Mouse (Mus musculus): Measurements from ENCODE around the gene Zfp275. TPM values are rescaled to one million over a fixed set of nuclear protein-coding genes. Genes with fewer than 3 reads are reported as not detected.
"Not testable (repeated sequence)": the region's sequence is repeated elsewhere in the genome, so short reads cannot be mapped to it uniquely, and the experiment has no call there.

The Zfp275 gene
- polyA plus RNA-seq, 1 experiment, result not detected

DNA sequence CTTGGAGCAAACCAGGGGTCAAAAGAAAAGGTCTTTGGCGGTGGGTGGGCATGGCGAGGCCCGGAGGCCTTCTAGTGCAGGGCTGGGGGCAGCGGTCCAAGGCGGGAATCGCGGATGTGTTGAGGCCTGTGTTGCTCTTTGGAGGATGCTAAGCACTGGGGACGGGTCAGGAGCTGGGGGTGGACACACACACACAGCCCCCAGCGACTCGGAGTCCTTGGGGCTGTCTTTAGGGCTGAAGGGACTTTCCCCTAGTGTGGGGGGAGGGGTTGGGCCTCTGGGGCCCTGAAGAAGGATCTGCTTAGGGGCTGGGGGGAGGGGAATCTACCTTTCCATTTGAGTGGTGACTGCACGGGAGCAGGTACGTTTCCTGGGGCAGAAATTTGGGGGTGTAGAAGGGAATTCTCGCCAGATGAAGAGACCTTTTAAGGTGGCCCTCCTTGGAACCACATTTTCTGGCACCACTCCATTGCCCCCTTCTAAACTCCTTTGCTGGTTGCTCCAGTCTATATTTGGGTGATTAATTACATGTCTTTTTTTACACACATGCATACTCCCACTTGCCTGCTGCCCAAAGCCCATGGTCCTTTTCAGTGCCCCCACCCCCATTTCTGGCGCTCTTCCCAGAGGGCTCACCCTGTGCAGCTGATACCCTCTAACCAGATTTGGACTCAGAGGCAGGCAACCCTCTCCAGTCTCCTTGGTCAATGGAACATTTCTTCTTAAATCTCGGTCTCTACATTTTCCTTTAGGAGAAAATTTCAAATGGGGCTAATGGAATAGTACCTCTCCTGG, 717 bp downstream of the Zfp275 start:
- Histone ChIP-seq H3K4me3 (ENCODE audit: insufficient read depth, low read depth, low read length) (peak overlapping the region; percentile 98), H3K4me1 (ENCODE audit: control insufficient read depth, insufficient read depth, low read length) (peaks cover 5% of the 10 kb centered on the region; the same call in 1 of the 2 replicates), H3K27ac (ENCODE audit: insufficient read depth, low read depth, low read length) (no peak overlapping the region)
- TF ChIP-seq CTCF (IDR thresholded peaks at IDR 0.05; ENCODE audit: insufficient read depth, low read depth, low read length), result no peak
- WGBS, result 14% methylated on average over 15 of the region's 15 CpGs

DNA sequence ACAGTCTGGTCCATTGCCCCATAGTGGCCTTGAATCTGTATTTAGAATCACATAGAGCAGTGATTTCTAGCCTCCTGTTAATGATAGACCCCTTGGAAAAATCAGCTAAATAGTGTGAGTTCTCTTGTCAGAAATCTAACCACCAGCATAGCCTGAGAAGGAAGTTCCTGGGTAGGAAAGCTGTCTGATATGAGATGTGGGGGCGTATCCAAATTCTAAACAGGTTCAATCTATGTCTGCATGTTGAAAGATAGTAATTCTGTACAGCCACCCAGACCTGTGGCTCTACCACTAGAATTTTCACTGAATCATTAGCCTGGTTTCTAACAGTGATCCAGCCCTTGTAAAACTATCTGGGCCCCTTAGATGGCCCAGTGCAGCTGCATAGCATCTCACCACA, 1.4 kb downstream of the Zfp275 start:
- WGBS, result 67% methylated on average over 1 of the region's 1 CpGs
- H3K4me1 ChIP-seq (ENCODE audit: control insufficient read depth, insufficient read depth, low read length), result peaks cover 5% of the 10 kb centered on the region; the same call in 1 of the 2 replicates
- no peak overlapping the region for H3K4me3 ChIP-seq (ENCODE audit: insufficient read depth, low read depth, low read length)
- no peak overlapping the region for H3K27ac ChIP-seq (ENCODE audit: insufficient read depth, low read depth, low read length)
- no peak for TF ChIP-seq CTCF (IDR thresholded peaks at IDR 0.05; ENCODE audit: insufficient read depth, low read depth, low read length)
- TF ChIP-seq POLR2A (IDR thresholded peaks at IDR 0.05; ENCODE audit: insufficient read depth, low read depth, low read length), result no peak

DNA sequence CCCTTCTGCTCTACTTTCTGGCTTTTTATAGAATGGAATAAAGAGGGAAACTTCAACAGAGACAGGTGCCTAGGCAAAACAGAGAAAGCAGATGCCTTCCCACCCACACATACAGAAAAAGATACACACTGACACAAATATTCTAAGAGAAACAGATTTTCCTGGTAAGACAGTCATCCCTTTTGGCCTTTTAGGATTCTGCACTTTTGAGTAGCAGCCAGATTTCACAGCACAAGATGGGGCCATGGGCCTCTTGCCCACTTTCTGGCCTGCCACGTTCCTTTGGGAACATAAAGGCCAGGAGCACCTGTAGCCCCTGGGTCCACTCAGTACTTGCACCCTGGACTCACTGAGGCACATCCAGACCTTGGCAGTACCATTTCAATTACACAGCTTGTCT, 1.9 kb downstream of the Zfp275 start:
- H3K4me3 ChIP-seq (ENCODE audit: insufficient read depth, low read depth, low read length), result no peak overlapping the region
- peaks cover 5% of the 10 kb centered on the region; the same call in 1 of the 2 replicates for H3K4me1 ChIP-seq (ENCODE audit: control insufficient read depth, insufficient read depth, low read length)
- no peak overlapping the region for H3K27ac ChIP-seq (ENCODE audit: insufficient read depth, low read depth, low read length)
- 30% methylated on average over 1 of the region's 1 CpGs for WGBS
- TF ChIP-seq CTCF (IDR thresholded peaks at IDR 0.05; ENCODE audit: insufficient read depth, low read depth, low read length), result no peak
- TF ChIP-seq POLR2A (IDR thresholded peaks at IDR 0.05; ENCODE audit: insufficient read depth, low read depth, low read length), result no peak

DNA sequence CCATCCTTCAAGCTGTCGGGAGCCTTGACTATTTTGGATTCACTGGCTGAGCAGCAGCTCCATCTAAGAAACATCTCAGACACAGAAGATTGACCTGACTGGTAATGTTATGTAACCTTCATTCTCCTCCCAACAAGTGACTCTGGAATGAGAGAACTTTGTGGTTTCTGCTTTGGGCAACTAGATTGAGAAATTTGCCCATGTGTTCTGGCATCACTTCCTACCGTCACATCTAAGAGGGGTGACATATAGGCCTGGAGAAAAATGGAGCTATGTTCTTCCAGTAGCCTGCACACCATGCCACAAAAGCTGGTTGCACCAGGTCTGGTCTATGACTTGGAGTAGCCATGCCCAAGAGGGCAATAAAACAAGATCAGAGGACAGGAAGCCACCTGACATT, 13.7 kb downstream of the Zfp275 start:
- H3K27ac ChIP-seq (ENCODE audit: insufficient read depth, low read depth, low read length), result no peak overlapping the region
- peaks cover 5% of the 10 kb centered on the region; the same call in 1 of the 2 replicates for H3K4me1 ChIP-seq (ENCODE audit: control insufficient read depth, insufficient read depth, low read length)
- 85% methylated on average over 2 of the region's 2 CpGs for WGBS
- TF ChIP-seq CTCF (IDR thresholded peaks at IDR 0.05; ENCODE audit: insufficient read depth, low read depth, low read length), result no peak
- TF ChIP-seq POLR2A (IDR thresholded peaks at IDR 0.05; ENCODE audit: insufficient read depth, low read depth, low read length), result no peak
- no peak overlapping the region for H3K4me3 ChIP-seq (ENCODE audit: insufficient read depth, low read depth, low read length)

DNA sequence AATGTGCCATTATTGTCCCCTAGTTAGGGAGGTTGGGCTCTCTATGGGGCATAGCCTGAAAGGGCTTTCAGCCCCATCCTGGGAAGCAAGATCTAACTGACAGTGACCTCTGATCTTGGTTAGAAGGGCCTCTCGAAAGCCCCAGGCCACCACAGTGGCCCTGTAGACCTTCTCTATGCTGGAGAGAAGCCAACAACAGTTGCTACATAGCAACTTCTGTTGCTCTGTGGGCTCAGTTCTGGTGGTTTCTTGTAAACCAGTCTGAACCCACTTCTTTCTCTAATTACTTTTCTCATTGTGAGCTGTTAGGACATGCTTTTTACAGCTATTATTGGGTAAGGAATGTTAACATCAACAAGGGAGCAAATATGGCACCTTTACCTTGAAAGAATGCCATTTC, 14.3 kb downstream of the Zfp275 start:
- H3K4me1 ChIP-seq (ENCODE audit: control insufficient read depth, insufficient read depth, low read length), result peaks cover 5% of the 10 kb centered on the region; the same call in 1 of the 2 replicates
- no peak for TF ChIP-seq POLR2A (IDR thresholded peaks at IDR 0.05; ENCODE audit: insufficient read depth, low read depth, low read length)
- no peak overlapping the region for H3K4me3 ChIP-seq (ENCODE audit: insufficient read depth, low read depth, low read length)
- 80% methylated on average over 1 of the region's 1 CpGs for WGBS
- no peak overlapping the region for H3K27ac ChIP-seq (ENCODE audit: insufficient read depth, low read depth, low read length)

DNA sequence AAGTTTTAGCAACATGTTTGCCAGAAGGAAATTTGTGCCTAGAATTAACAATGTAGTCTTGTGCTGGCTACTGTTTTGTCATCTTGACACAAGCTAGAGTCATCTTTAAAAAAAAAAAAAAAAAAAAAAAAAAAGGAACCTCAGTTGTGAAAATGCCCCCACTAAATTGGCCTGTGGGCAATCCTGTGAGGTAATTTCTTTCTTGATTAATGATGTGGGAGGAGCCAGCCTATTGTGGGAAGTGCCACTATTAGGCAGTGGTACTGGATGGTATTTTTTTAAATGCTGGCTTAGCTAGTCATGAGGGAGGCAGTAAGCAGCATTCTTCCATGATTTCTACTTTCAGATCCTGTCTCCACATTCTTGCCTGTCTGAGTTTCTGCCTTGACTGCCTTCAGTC, 20.9 kb downstream of the Zfp275 start:
- no peak overlapping the region for H3K4me3 ChIP-seq (ENCODE audit: insufficient read depth, low read depth, low read length)
- no peaks in the 10 kb centered on the region for H3K4me1 ChIP-seq (ENCODE audit: control insufficient read depth, insufficient read depth, low read length)
- no peak overlapping the region for H3K27ac ChIP-seq (ENCODE audit: insufficient read depth, low read depth, low read length)
- TF ChIP-seq CTCF (IDR thresholded peaks at IDR 0.05; ENCODE audit: insufficient read depth, low read depth, low read length) (no peak), POLR2A (IDR thresholded peaks at IDR 0.05; ENCODE audit: insufficient read depth, low read depth, low read length) (no peak)

DNA sequence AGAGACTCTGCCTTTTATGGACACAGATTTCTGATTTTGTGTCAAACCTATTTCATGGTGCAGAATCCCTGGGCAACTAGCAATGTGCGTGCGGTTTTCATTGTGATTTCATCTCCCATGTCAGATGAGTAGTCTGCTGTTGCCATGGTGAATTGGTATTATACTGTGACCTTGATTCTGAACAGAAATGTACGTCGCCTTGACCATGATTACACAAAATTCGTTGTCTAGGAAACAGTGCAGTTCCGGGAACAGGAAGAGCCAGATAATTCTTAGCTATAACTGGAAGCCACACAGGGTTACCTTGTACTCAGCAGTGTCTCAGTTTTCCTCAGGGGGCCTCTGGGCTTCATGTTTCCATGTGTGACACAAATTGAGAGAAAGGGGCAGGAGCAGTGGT, 42.0 kb downstream of the Zfp275 start:
- H3K27ac ChIP-seq (ENCODE audit: insufficient read depth, low read depth, low read length), result no peak overlapping the region
- 42% methylated on average over 6 of the region's 6 CpGs for WGBS
- H3K4me1 ChIP-seq (ENCODE audit: control insufficient read depth, insufficient read depth, low read length), result no peaks in the 10 kb centered on the region
- no peak overlapping the region for H3K4me3 ChIP-seq (ENCODE audit: insufficient read depth, low read depth, low read length)
- TF ChIP-seq POLR2A (IDR thresholded peaks at IDR 0.05; ENCODE audit: insufficient read depth, low read depth, low read length) (no peak), CTCF (IDR thresholded peaks at IDR 0.05; ENCODE audit: insufficient read depth, low read depth, low read length) (no peak)

DNA sequence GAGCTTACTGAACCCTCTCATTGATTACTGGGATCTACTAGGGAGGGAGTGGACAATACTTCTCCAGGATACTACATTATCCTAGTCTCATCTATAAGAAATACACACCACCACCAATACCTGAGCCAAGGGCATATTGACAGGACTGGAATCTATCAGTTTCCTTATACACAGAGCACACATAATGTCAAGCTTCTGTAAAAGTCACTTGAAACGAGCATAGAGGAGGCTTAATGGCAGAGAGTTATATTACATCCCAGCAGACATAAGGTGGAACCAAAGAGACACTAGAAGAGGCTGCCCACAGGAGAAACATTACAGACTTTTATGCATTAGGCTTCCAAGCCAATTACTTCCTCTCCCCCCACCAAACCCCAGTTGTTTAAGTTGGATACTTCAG, 42.5 kb downstream of the Zfp275 start:
- H3K27ac ChIP-seq (ENCODE audit: insufficient read depth, low read depth, low read length), result no peak overlapping the region

DNA sequence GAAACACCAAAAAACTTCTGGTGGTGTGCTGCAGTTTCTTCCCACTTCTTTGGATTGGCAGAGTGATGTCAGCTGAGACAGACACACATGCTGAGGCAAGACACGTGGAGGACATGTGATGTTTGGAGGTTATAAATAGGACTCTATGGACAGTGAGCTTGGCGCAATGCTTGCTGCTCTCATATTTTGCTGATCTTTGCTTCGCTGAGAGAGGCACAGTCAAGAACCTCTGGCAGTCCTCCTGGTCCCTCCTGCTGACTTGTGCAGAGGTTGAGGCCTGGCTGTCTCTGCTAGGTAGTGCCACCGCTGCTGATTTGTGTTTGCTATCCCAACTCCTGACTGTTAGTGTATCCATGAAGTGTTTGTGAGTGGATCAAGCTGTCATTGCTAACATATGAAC, 49.1 kb downstream of the Zfp275 start:
- 71% methylated on average over 4 of the region's 4 CpGs for WGBS
- H3K4me1 ChIP-seq (ENCODE audit: control insufficient read depth, insufficient read depth, low read length), result no peaks in the 10 kb centered on the region
- no peak overlapping the region for H3K27ac ChIP-seq (ENCODE audit: insufficient read depth, low read depth, low read length)
- H3K4me3 ChIP-seq (ENCODE audit: insufficient read depth, low read depth, low read length), result no peak overlapping the region
- TF ChIP-seq POLR2A (IDR thresholded peaks at IDR 0.05; ENCODE audit: insufficient read depth, low read depth, low read length), result no peak

More for the DNA sequence above, 42.5 kb downstream of the Zfp275 start:
- Histone ChIP-seq H3K4me3 (ENCODE audit: insufficient read depth, low read depth, low read length) (no peak overlapping the region), H3K4me1 (ENCODE audit: control insufficient read depth, insufficient read depth, low read length) (no peaks in the 10 kb centered on the region)
- 29% methylated on average over 1 of the region's 1 CpGs for WGBS
- TF ChIP-seq CTCF (IDR thresholded peaks at IDR 0.05; ENCODE audit: insufficient read depth, low read depth, low read length) (no peak), POLR2A (IDR thresholded peaks at IDR 0.05; ENCODE audit: insufficient read depth, low read depth, low read length) (no peak)

DNA sequence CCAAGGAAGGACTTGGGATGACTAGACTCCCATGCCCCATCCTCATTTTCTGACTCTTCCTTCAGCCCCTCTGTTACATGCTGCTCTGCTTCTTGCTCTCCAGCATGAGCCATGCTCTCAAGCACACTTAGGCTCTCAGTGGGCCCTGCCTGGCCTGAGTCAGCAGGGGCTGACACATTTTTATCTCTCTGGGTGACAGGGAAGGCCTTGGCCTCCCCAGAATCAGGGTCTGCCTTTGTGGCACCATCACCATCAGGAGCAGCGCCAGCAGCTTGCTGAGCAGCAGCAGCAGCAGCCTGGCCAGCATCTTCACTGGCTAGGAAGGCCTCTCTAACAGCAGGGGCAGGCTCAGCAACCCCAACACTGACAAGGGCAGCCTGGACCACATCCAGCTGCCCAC, 54.0 kb downstream of the Zfp275 start:
- H3K4me1 ChIP-seq (ENCODE audit: control insufficient read depth, insufficient read depth, low read length), result no peaks in the 10 kb centered on the region
- H3K27ac ChIP-seq (ENCODE audit: insufficient read depth, low read depth, low read length), result no peak overlapping the region
- WGBS, result 92% methylated on average over 1 of the region's 1 CpGs
- H3K4me3 ChIP-seq (ENCODE audit: insufficient read depth, low read depth, low read length), result no peak overlapping the region
- TF ChIP-seq CTCF (IDR thresholded peaks at IDR 0.05; ENCODE audit: insufficient read depth, low read depth, low read length) (no peak), POLR2A (IDR thresholded peaks at IDR 0.05; ENCODE audit: insufficient read depth, low read depth, low read length) (no peak)

DNA sequence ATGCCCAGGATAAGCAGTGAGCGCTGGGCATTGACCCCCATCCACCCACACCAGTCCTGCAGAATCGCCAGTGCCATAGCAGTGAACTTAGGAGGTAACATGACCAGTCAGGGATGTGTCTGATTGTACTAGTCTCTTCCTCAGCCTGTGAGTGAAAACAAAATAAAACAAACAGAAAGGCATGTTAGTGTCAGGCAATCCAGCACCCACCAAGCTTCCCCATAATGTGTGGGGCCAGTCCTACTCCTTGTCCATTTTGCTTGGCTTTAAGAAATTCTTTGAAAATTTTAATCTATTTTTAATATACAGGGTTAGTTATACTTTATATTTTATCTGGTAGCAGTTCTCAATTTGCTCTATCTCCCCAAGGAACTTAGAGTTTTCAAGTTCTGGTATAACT, 56.2 kb downstream of the Zfp275 start, which contains the start of gene Gm18336:
TSS of gene Gm18336 (minus strand) at position 101 of the 400 bp plus-strand sequence.
- not testable (repeated sequence) for H3K4me3 ChIP-seq (ENCODE audit: insufficient read depth, low read depth, low read length); H3K27ac ChIP-seq (ENCODE audit: insufficient read depth, low read depth, low read length); H3K4me1 ChIP-seq (ENCODE audit: control insufficient read depth, insufficient read depth, low read length)
- WGBS, result 87% methylated on average over 2 of the region's 2 CpGs
